Mouse (Mus musculus) midbrain, embryonic 11.5 days (tissue): ENCODE measurements at regions not wholly inside any gene's neighbourhood (a gene's known extent, or its start where the extent isn't known, plus 50 kb on each side); places are given as distances from the start of the nearest gene placed in this dataset.
A peak's percentile ranks its signal among the peaks of the same experiment; 100 is the strongest.

Source experiments
- ATAC-seq: fragments of 200-750 bp; cut with Nextera tagmentation; 2 replicates; pipeline ENCODE4 v1.8.0; 2017; ENCODE audit warnings: moderate TSS enrichment, moderate library complexity; ENCODE audit not compliant: low FRiP score
- DNase-seq: peaks from one replicate; pipeline ENCODE4 v3.0.0; 2015; ENCODE audit warnings: low spot score; ENCODE audit errors: missing footprints
- H3K27ac ChIP-seq: fragments of 300-500 bp; sonication (generic); 2 replicates; pipeline ENCODE4 v1.5.1; 2014; ENCODE audit warnings: low read depth, low read length
- H3K27me3 ChIP-seq: fragments of 300-500 bp; sonication (generic); 2 replicates; pipeline ENCODE4 v1.6.1; 2014; ENCODE audit warnings: mild to moderate bottlenecking, low read length, moderate library complexity, mixed read lengths; ENCODE audit not compliant: control insufficient read depth, insufficient read depth
- H3K36me3 ChIP-seq: fragments of 300-500 bp; sonication (generic); 2 replicates; pipeline ENCODE4 v1.6.1; 2014; ENCODE audit warnings: mild to moderate bottlenecking, low read length, moderate library complexity, mixed read lengths; ENCODE audit not compliant: control insufficient read depth, insufficient read depth
- H3K4me1 ChIP-seq: fragments of 300-500 bp; sonication (generic); 2 replicates; pipeline ENCODE4 v1.6.1; 2014; ENCODE audit warnings: low read length; ENCODE audit not compliant: control insufficient read depth, insufficient read depth
- H3K4me2 ChIP-seq: fragments of 300-500 bp; sonication (generic); 2 replicates; pipeline ENCODE4 v1.6.1; 2014; ENCODE audit warnings: mild to moderate bottlenecking, moderate library complexity
- H3K4me3 ChIP-seq: fragments of 300-500 bp; sonication (generic); 2 replicates; pipeline ENCODE4 v1.5.1; 2014; ENCODE audit warnings: low read depth, low read length
- H3K9ac ChIP-seq: fragments of 300-500 bp; sonication (generic); 2 replicates; pipeline ENCODE4 v1.6.1; 2014; ENCODE audit warnings: low read length
- H3K9me3 ChIP-seq: fragments of 300-500 bp; sonication (generic); 2 replicates; pipeline ENCODE4 v1.6.1; 2016; ENCODE audit warnings: low read length; ENCODE audit not compliant: control insufficient read depth
- WGBS: fragments of 180-500 bp; shearing (Covaris S2); extraction: QIAGEN DNeasy Blood & Tissue Kit; methylation state at CpG from one replicate; pipeline ENCODE4 v1.1.7; 2014; 5-methylcytosine and 5-hydroxymethylcytosine counted together

GRCm38 (mm10) chr5:119434572-119434971 lies 235.9 kb upstream of the Tbx3 start:
- Histone ChIP-seq H3K4me2 (no peak overlapping the region), H3K27me3 (no peaks in the 10 kb centered on the region), H3K27ac (no peak overlapping the region), H3K4me1 (no peaks in the 10 kb centered on the region), H3K4me3 (no peak overlapping the region), H3K36me3 (no peaks in the 10 kb centered on the region), H3K9ac (no peak overlapping the region), H3K9me3 (no peaks in the 10 kb centered on the region)
- ATAC-seq, result no peak
- DNase-seq, result no peak
- WGBS, result 66% methylated on average over 7 of the region's 7 CpGs

GRCm38 (mm10) chr5:119448494-119448893 lies 222.0 kb upstream of the Tbx3 start:
- Histone ChIP-seq H3K4me3 (no peak overlapping the region), H3K27ac (no peak overlapping the region), H3K9ac (no peak overlapping the region), H3K9me3 (no peaks in the 10 kb centered on the region), H3K36me3 (no peaks in the 10 kb centered on the region), H3K4me1 (no peaks in the 10 kb centered on the region), H3K27me3 (no peaks in the 10 kb centered on the region), H3K4me2 (no peak overlapping the region)
- ATAC-seq (no peak), DNase-seq (no peak)
- WGBS, result 89% methylated on average over 4 of the region's 4 CpGs

- Histone ChIP-seq H3K4me2 (no peak overlapping the region), H3K4me1 (no peaks in the 10 kb centered on the region), H3K4me3 (no peak overlapping the region), H3K9ac (no peak overlapping the region), H3K36me3 (no peaks in the 10 kb centered on the region), H3K9me3 (no peaks in the 10 kb centered on the region), H3K27me3 (no peaks in the 10 kb centered on the region), H3K27ac (no peak overlapping the region)
- WGBS, result 81% methylated on average over 7 of the region's 7 CpGs
- ATAC-seq (no peak), DNase-seq (peak; percentile 53)
These were observed 221.3 kb upstream of the Tbx3 start for GRCm38 (mm10) chr5:119449166-119449565.

GRCm38 (mm10) chr5:119459751-119460150 lies 210.7 kb upstream of the Tbx3 start:
- Histone ChIP-seq H3K27me3 (no peaks in the 10 kb centered on the region), H3K4me1 (no peaks in the 10 kb centered on the region; the same call in 1 of the 2 replicates), H3K9me3 (no peaks in the 10 kb centered on the region), H3K27ac (no peak overlapping the region), H3K4me3 (no peak overlapping the region), H3K9ac (no peak overlapping the region), H3K36me3 (no peaks in the 10 kb centered on the region), H3K4me2 (no peak overlapping the region)
- WGBS, result 82% methylated on average over 3 of the region's 3 CpGs
- DNase-seq, result peak; percentile 60
- ATAC-seq, result no peak

GRCm38 (mm10) chr5:119462659-119463530 lies 207.6 kb upstream of the Tbx3 start:
- ATAC-seq, result no peak
- H3K27ac ChIP-seq, result no peak overlapping the region

GRCm38 (mm10) chr5:119464553-119464952 lies 205.9 kb upstream of the Tbx3 start:
- 88% methylated on average over 4 of the region's 4 CpGs for WGBS
- ATAC-seq (no peak), DNase-seq (peak; percentile 23)
- Histone ChIP-seq H3K4me1 (no peaks in the 10 kb centered on the region; the same call in 1 of the 2 replicates), H3K27ac (no peak overlapping the region), H3K9me3 (no peaks in the 10 kb centered on the region), H3K4me3 (no peak overlapping the region), H3K27me3 (no peaks in the 10 kb centered on the region), H3K36me3 (no peaks in the 10 kb centered on the region), H3K4me2 (no peak overlapping the region), H3K9ac (no peak overlapping the region)

More at GRCm38 (mm10) chr5:119462659-119463530, 207.6 kb upstream of the Tbx3 start:
- no peaks in the 10 kb centered on the region for H3K27me3 ChIP-seq
- no peak overlapping the region for H3K9ac ChIP-seq
- no peaks in the 10 kb centered on the region for H3K9me3 ChIP-seq
- no peak overlapping the region for H3K4me2 ChIP-seq
- no peaks in the 10 kb centered on the region; the same call in 1 of the 2 replicates for H3K4me1 ChIP-seq
- 50% methylated on average over 14 of the region's 14 CpGs for WGBS
- H3K36me3 ChIP-seq, result no peaks in the 10 kb centered on the region
- no peak overlapping the region for H3K4me3 ChIP-seq
- no peak for DNase-seq

- no peaks in the 10 kb centered on the region for H3K27me3 ChIP-seq
- no peaks in the 10 kb centered on the region for H3K9me3 ChIP-seq
- H3K9ac ChIP-seq, result no peak overlapping the region
- DNase-seq (no peak), ATAC-seq (no peak)
- no peak overlapping the region for H3K4me3 ChIP-seq
- no peak overlapping the region for H3K4me2 ChIP-seq
- no peaks in the 10 kb centered on the region for H3K36me3 ChIP-seq
- WGBS, result 89% methylated on average over 13 of the region's 13 CpGs
- H3K27ac ChIP-seq, result no peak overlapping the region
- no peaks in the 10 kb centered on the region; the same call in 1 of the 2 replicates for H3K4me1 ChIP-seq
These were observed 203.0 kb upstream of the Tbx3 start for GRCm38 (mm10) chr5:119467346-119468085.

- no peak overlapping the region for H3K4me2 ChIP-seq
- H3K27ac ChIP-seq, result no peak overlapping the region
- H3K9ac ChIP-seq, result no peak overlapping the region
- WGBS, result 86% methylated on average over 2 of the region's 2 CpGs
- no peak overlapping the region for H3K4me3 ChIP-seq
- no peak for DNase-seq
- no peaks in the 10 kb centered on the region for H3K9me3 ChIP-seq
- H3K4me1 ChIP-seq, result no peaks in the 10 kb centered on the region
- H3K36me3 ChIP-seq, result no peaks in the 10 kb centered on the region
- no peak for ATAC-seq
- no peaks in the 10 kb centered on the region for H3K27me3 ChIP-seq
These were observed 192.5 kb upstream of the Tbx3 start for GRCm38 (mm10) chr5:119477926-119478325.

GRCm38 (mm10) chr5:119478331-119478730 lies 192.1 kb upstream of the Tbx3 start:
- Histone ChIP-seq H3K4me3 (no peak overlapping the region), H3K27me3 (no peaks in the 10 kb centered on the region), H3K4me2 (no peak overlapping the region), H3K36me3 (no peaks in the 10 kb centered on the region), H3K9ac (no peak overlapping the region), H3K9me3 (no peaks in the 10 kb centered on the region), H3K4me1 (no peaks in the 10 kb centered on the region), H3K27ac (no peak overlapping the region)
- peak; percentile 54 for DNase-seq
- WGBS, result 92% methylated on average over 4 of the region's 4 CpGs
- ATAC-seq, result no peak
